Mouse (Mus musculus): Measurements from ENCODE around the gene Ddr1. TPM values are rescaled to one million over a fixed set of nuclear protein-coding genes. Genes with fewer than 3 reads are reported as not detected.

Ddr1 gene
- polyA plus RNA-seq, 1 experiment from 2014 or later, result 107 TPM

Other genes with a start within 250 kb of the Ddr1 start
- 1.4 and 1.6 TPM in 2 replicates for gene H2-Q10, start 234.5 kb downstream of the Ddr1 start, polyA plus RNA-seq (2015; fragmentation: Nextera tagmentation; extraction: Ambion mirVana)
- 0.19 TPM in 1 of 2 replicates, not detected in the other for gene Pou5f1, start 198.6 kb downstream of the Ddr1 start, polyA plus RNA-seq (2015; fragmentation: Nextera tagmentation; extraction: Ambion mirVana)
- 72.9 and 77.2 TPM in 2 replicates for gene Tcf19, start 187.8 kb downstream of the Ddr1 start, polyA plus RNA-seq (2015; fragmentation: Nextera tagmentation; extraction: Ambion mirVana)
- 17.3 and 20.5 TPM in 2 replicates for gene Cchcr1, start 187.5 kb downstream of the Ddr1 start, polyA plus RNA-seq (2015; fragmentation: Nextera tagmentation; extraction: Ambion mirVana)
- 1.5 TPM in 2 replicates for gene Psors1c2, start 171.4 kb downstream of the Ddr1 start, polyA plus RNA-seq (2015; fragmentation: Nextera tagmentation; extraction: Ambion mirVana)
- gene Cdsn, start 152.5 kb downstream of the Ddr1 start, polyA plus RNA-seq (2015; fragmentation: Nextera tagmentation; extraction: Ambion mirVana), result 0.20 TPM in 1 of 2 replicates, not detected in the other
- not detected in 2 replicates for gene 2300002M23Rik, start 137.2 kb downstream of the Ddr1 start, polyA plus RNA-seq (2015; fragmentation: Nextera tagmentation; extraction: Ambion mirVana)
- gene Sfta2, start 103.1 kb downstream of the Ddr1 start, polyA plus RNA-seq (2015; fragmentation: Nextera tagmentation; extraction: Ambion mirVana), result 1.8 and 7.3 TPM in 2 replicates
- gene Gm9573, start 78.0 kb downstream of the Ddr1 start, polyA plus RNA-seq (2015; fragmentation: Nextera tagmentation; extraction: Ambion mirVana), result not detected in 2 replicates
- 0.17 and 0.23 TPM in 2 replicates for gene Mucl3, start 60.9 kb downstream of the Ddr1 start, polyA plus RNA-seq (2015; fragmentation: Nextera tagmentation; extraction: Ambion mirVana)
- gene Vars2, start 37.0 kb downstream of the Ddr1 start, polyA plus RNA-seq (2015; fragmentation: Nextera tagmentation; extraction: Ambion mirVana), result 19.8 and 21.0 TPM in 2 replicates
- gene Gtf2h4, start 30.9 kb downstream of the Ddr1 start, polyA plus RNA-seq (2015; fragmentation: Nextera tagmentation; extraction: Ambion mirVana), result 51.9 and 55.6 TPM in 2 replicates
- gene Ier3, start 117.1 kb upstream of the Ddr1 start, polyA plus RNA-seq (2015; fragmentation: Nextera tagmentation; extraction: Ambion mirVana), result 33.5 and 40.4 TPM in 2 replicates
- gene Flot1, start 118.6 kb upstream of the Ddr1 start, polyA plus RNA-seq (2015; fragmentation: Nextera tagmentation; extraction: Ambion mirVana), result 52.7 and 56.9 TPM in 2 replicates
- gene Tubb5, start 133.7 kb upstream of the Ddr1 start, polyA plus RNA-seq (2015; fragmentation: Nextera tagmentation; extraction: Ambion mirVana), result 905 and 985 TPM in 2 replicates
- 16.3 and 16.7 TPM in 2 replicates for gene Mdc1, start 136.9 kb upstream of the Ddr1 start, polyA plus RNA-seq (2015; fragmentation: Nextera tagmentation; extraction: Ambion mirVana)
- gene Nrm, start 156.7 kb upstream of the Ddr1 start, polyA plus RNA-seq (2015; fragmentation: Nextera tagmentation; extraction: Ambion mirVana), result 63.3 and 67.0 TPM in 2 replicates
- gene Ppp1r18, start 161.0 kb upstream of the Ddr1 start, polyA plus RNA-seq (2015; fragmentation: Nextera tagmentation; extraction: Ambion mirVana), result 22.2 and 25.2 TPM in 2 replicates
- gene Dhx16, start 175.2 kb upstream of the Ddr1 start, polyA plus RNA-seq (2015; fragmentation: Nextera tagmentation; extraction: Ambion mirVana), result 45.1 and 48.2 TPM in 2 replicates
- gene 2310061I04Rik, start 192.8 kb upstream of the Ddr1 start, polyA plus RNA-seq (2015; fragmentation: Nextera tagmentation; extraction: Ambion mirVana), result 33.3 and 36.5 TPM in 2 replicates
- 82.2 and 102 TPM in 2 replicates for gene Atat1, start 205.5 kb upstream of the Ddr1 start, polyA plus RNA-seq (2015; fragmentation: Nextera tagmentation; extraction: Ambion mirVana)
- gene Mrps18b, start 211.8 kb upstream of the Ddr1 start, polyA plus RNA-seq (2015; fragmentation: Nextera tagmentation; extraction: Ambion mirVana), result 88.0 and 89.7 TPM in 2 replicates
- 47.2 and 54.8 TPM in 2 replicates for gene Ppp1r10, start 211.8 kb upstream of the Ddr1 start, polyA plus RNA-seq (2015; fragmentation: Nextera tagmentation; extraction: Ambion mirVana)

Data from kidney, embryonic 16.5 days (tissue).